Mouse (Mus musculus): ENCODE measurements around the gene Msl1. TPM values are rescaled to one million over a fixed set of nuclear protein-coding genes. Genes with fewer than 3 reads are reported as not detected.

Gene Msl1
- polyA plus RNA-seq, 1 experiment, result 40.5 TPM

GRCm38 (mm10) chr11:98768127-98769006 lies 26.9 kb upstream of the Msl1 start:
- H3K4me3 ChIP-seq (ENCODE audit: insufficient read depth, poor library complexity, severe bottlenecking), result no peak overlapping the region

GRCm38 (mm10) chr11:98769007-98769954 lies 26.0 kb upstream of the Msl1 start:
- TF ChIP-seq CTCF (IDR thresholded peaks at IDR 0.05; ENCODE audit: control insufficient read depth, insufficient read depth, insufficient read length) (no peak), CEBPB (IDR thresholded peaks at IDR 0.05; ENCODE audit: low read depth) (no peak), MAX (IDR thresholded peaks at IDR 0.05) (no peak), USF1 (IDR thresholded peaks at IDR 0.05; ENCODE audit: low read depth) (no peak), MYOD1 (IDR thresholded peaks at IDR 0.05; ENCODE audit: control insufficient read depth, insufficient read length, low read depth) (no peak), MYOG (IDR thresholded peaks at IDR 0.05; ENCODE audit: control insufficient read depth, extremely low read depth, insufficient read length) (no peak), FOSL1 (IDR thresholded peaks at IDR 0.05; ENCODE audit: insufficient read depth, low read length, poor library complexity, severe bottlenecking) (no peak)
- peaks cover 16% of the 10 kb centered on the region for H3K79me2 ChIP-seq (ENCODE audit: control insufficient read depth, insufficient read depth)
- H3K4me3 ChIP-seq (ENCODE audit: insufficient read depth, poor library complexity, severe bottlenecking), result no peak overlapping the region
- no peaks in the 10 kb centered on the region for H3K27me3 ChIP-seq (ENCODE audit: control insufficient read depth, insufficient read depth, insufficient read length)
- no peak overlapping the region for H3ac ChIP-seq (ENCODE audit: control insufficient read depth, insufficient read length, low read depth)
- H3K36me3 ChIP-seq (ENCODE audit: control insufficient read depth, insufficient read depth), result peaks cover 41% of the 10 kb centered on the region
- peaks cover 8% of the 10 kb centered on the region for H3K79me3 ChIP-seq (ENCODE audit: low read depth)

More at GRCm38 (mm10) chr11:98768127-98769006, 26.9 kb upstream of the Msl1 start:
- TF ChIP-seq CTCF (IDR thresholded peaks at IDR 0.05; ENCODE audit: control insufficient read depth, insufficient read depth, insufficient read length), result no peak
- no peak for TF ChIP-seq USF1 (IDR thresholded peaks at IDR 0.05; ENCODE audit: low read depth)
- TF ChIP-seq MYOG (IDR thresholded peaks at IDR 0.05; ENCODE audit: control insufficient read depth, extremely low read depth, insufficient read length), result no peak
- no peak for TF ChIP-seq MYOD1 (IDR thresholded peaks at IDR 0.05; ENCODE audit: control insufficient read depth, insufficient read length, low read depth)
- no peak for TF ChIP-seq FOSL1 (IDR thresholded peaks at IDR 0.05; ENCODE audit: insufficient read depth, low read length, poor library complexity, severe bottlenecking)
- no peak for TF ChIP-seq MAX (IDR thresholded peaks at IDR 0.05)
- no peak for TF ChIP-seq CEBPB (IDR thresholded peaks at IDR 0.05; ENCODE audit: low read depth)
- peaks cover 13% of the 10 kb centered on the region for H3K79me2 ChIP-seq (ENCODE audit: control insufficient read depth, insufficient read depth)
- H3ac ChIP-seq (ENCODE audit: control insufficient read depth, insufficient read length, low read depth), result no peak overlapping the region
- H3K79me3 ChIP-seq (ENCODE audit: low read depth), result peaks cover 6% of the 10 kb centered on the region
- no peaks in the 10 kb centered on the region for H3K27me3 ChIP-seq (ENCODE audit: control insufficient read depth, insufficient read depth, insufficient read length)
- peaks cover 41% of the 10 kb centered on the region for H3K36me3 ChIP-seq (ENCODE audit: control insufficient read depth, insufficient read depth)

- Histone ChIP-seq H3K79me2 (ENCODE audit: control insufficient read depth, insufficient read depth) (peaks cover 22% of the 10 kb centered on the region), H3K79me3 (ENCODE audit: low read depth) (peaks cover 12% of the 10 kb centered on the region), H3K4me3 (ENCODE audit: insufficient read depth, poor library complexity, severe bottlenecking) (no peak overlapping the region), H3K36me3 (ENCODE audit: control insufficient read depth, insufficient read depth) (peaks cover 41% of the 10 kb centered on the region), H3ac (ENCODE audit: control insufficient read depth, insufficient read length, low read depth) (no peak overlapping the region), H3K27me3 (ENCODE audit: control insufficient read depth, insufficient read depth, insufficient read length) (no peaks in the 10 kb centered on the region)
- TF ChIP-seq CEBPB (IDR thresholded peaks at IDR 0.05; ENCODE audit: low read depth) (no peak), MYOG (IDR thresholded peaks at IDR 0.05; ENCODE audit: control insufficient read depth, extremely low read depth, insufficient read length) (no peak), USF1 (IDR thresholded peaks at IDR 0.05; ENCODE audit: low read depth) (no peak), MAX (IDR thresholded peaks at IDR 0.05) (no peak), MYOD1 (IDR thresholded peaks at IDR 0.05; ENCODE audit: control insufficient read depth, insufficient read length, low read depth) (no peak), CTCF (IDR thresholded peaks at IDR 0.05; ENCODE audit: control insufficient read depth, insufficient read depth, insufficient read length) (no peak), FOSL1 (IDR thresholded peaks at IDR 0.05; ENCODE audit: insufficient read depth, low read length, poor library complexity, severe bottlenecking) (no peak)
Measured at GRCm38 (mm10) chr11:98770096-98770975, 25.0 kb upstream of the Msl1 start.

- no peaks in the 10 kb centered on the region for H3K27me3 ChIP-seq (ENCODE audit: control insufficient read depth, insufficient read depth, insufficient read length)
- no peak overlapping the region for H3K4me3 ChIP-seq (ENCODE audit: insufficient read depth, poor library complexity, severe bottlenecking)
- H3K79me3 ChIP-seq (ENCODE audit: low read depth), result peaks cover 12% of the 10 kb centered on the region
- TF ChIP-seq CTCF (IDR thresholded peaks at IDR 0.05; ENCODE audit: control insufficient read depth, insufficient read depth, insufficient read length), result no peak
- TF ChIP-seq FOSL1 (IDR thresholded peaks at IDR 0.05; ENCODE audit: insufficient read depth, low read length, poor library complexity, severe bottlenecking), result no peak
- no peak for TF ChIP-seq MYOD1 (IDR thresholded peaks at IDR 0.05; ENCODE audit: control insufficient read depth, insufficient read length, low read depth)
- H3ac ChIP-seq (ENCODE audit: control insufficient read depth, insufficient read length, low read depth), result no peak overlapping the region
- H3K79me2 ChIP-seq (ENCODE audit: control insufficient read depth, insufficient read depth), result peaks cover 26% of the 10 kb centered on the region
- peaks cover 41% of the 10 kb centered on the region for H3K36me3 ChIP-seq (ENCODE audit: control insufficient read depth, insufficient read depth)
Measured at GRCm38 (mm10) chr11:98771131-98771530, 24.2 kb upstream of the Msl1 start.
